Mouse (Mus musculus) neural tube, embryonic 14.5 days (tissue): Measurements from ENCODE around the gene Tspan14. TPM values are rescaled to one million over a fixed set of nuclear protein-coding genes. Genes with fewer than 3 reads are reported as not detected.

Experiments used
- ATAC-seq: fragments of 200-750 bp; cut with Nextera tagmentation; 2 replicates; pipeline ENCODE4 v1.8.0; 2017; ENCODE audit warnings: low read depth, mild to moderate bottlenecking, moderate TSS enrichment, moderate library complexity
- H3K27ac ChIP-seq: fragments of 300-500 bp; sonication (generic); 2 replicates; pipeline ENCODE4 v1.5.1; 2014; ENCODE audit warnings: low read depth, mild to moderate bottlenecking, control low read depth, low read length, moderate library complexity, mixed read lengths
- H3K27me3 ChIP-seq: fragments of 300-500 bp; sonication (generic); 2 replicates; pipeline ENCODE4 v1.6.1; 2014; ENCODE audit warnings: low read length; ENCODE audit not compliant: control insufficient read depth, insufficient read depth
- H3K36me3 ChIP-seq: fragments of 300-500 bp; sonication (generic); 2 replicates; pipeline ENCODE4 v1.6.1; 2014; ENCODE audit warnings: low read length, mixed read lengths; ENCODE audit not compliant: control insufficient read depth, insufficient read depth
- H3K4me1 ChIP-seq: fragments of 300-500 bp; sonication (generic); 2 replicates; pipeline ENCODE4 v1.6.1; 2014; ENCODE audit warnings: low read length; ENCODE audit not compliant: control insufficient read depth, insufficient read depth
- H3K4me2 ChIP-seq: fragments of 300-500 bp; sonication (generic); 2 replicates; pipeline ENCODE4 v1.6.1; 2014; ENCODE audit warnings: mild to moderate bottlenecking, low read depth, low read length, control low read depth
- H3K4me3 ChIP-seq: fragments of 300-500 bp; sonication (generic); 2 replicates; pipeline ENCODE4 v1.5.1; 2014; ENCODE audit warnings: low read depth, low read length, control low read depth, mixed read lengths
- H3K9ac ChIP-seq: fragments of 300-500 bp; sonication (generic); replicated peaks from 2 replicates; pipeline ENCODE4 v1.6.1; 2014; ENCODE audit warnings: low read depth, mild to moderate bottlenecking, control low read depth, low read length, mixed read lengths
- H3K9me3 ChIP-seq: fragments of 300-500 bp; sonication (generic); 2 replicates; pipeline ENCODE4 v1.6.1; 2016; ENCODE audit warnings: low read length; ENCODE audit not compliant: control insufficient read depth
- WGBS: fragments of 180-500 bp; shearing (Covaris S2); extraction: QIAGEN DNeasy Blood & Tissue Kit; methylation state at CpG from one replicate; pipeline ENCODE4 v1.1.7; 2014; 5-methylcytosine and 5-hydroxymethylcytosine counted together
- polyA plus RNA-seq: library from polyadenylated mRNA; unstranded; fragments of >200 nt; fragmentation: Nextera tagmentation; extraction: Ambion mirVana; gene quantifications from 2 replicates; pipeline ENCODE4 v1.2.1, GENCODE M21; 2014

The Tspan14 gene
- polyA plus RNA-seq, 1 experiment from 2014 or later, result 45.2 TPM

- Histone ChIP-seq H3K9me3 (no peaks in the 10 kb centered on the region), H3K36me3 (no peaks in the 10 kb centered on the region), H3K4me3 (no peak overlapping the region), H3K4me1 (no peaks in the 10 kb centered on the region), H3K9ac (no peak overlapping the region), H3K27ac (no peak overlapping the region), H3K4me2 (no peak overlapping the region), H3K27me3 (no peaks in the 10 kb centered on the region)
- WGBS, result 91% methylated on average over 5 of the region's 5 CpGs
- no peak for ATAC-seq
These were observed 22.2 kb upstream of the Tspan14 start for GRCm38 (mm10) chr14:40988780-40989179.

GRCm38 (mm10) chr14:40987184-40987583 is 20.6 kb upstream of the Tspan14 start:
- no peaks in the 10 kb centered on the region for H3K27me3 ChIP-seq
- H3K9ac ChIP-seq, result no peak overlapping the region
- no peaks in the 10 kb centered on the region for H3K4me1 ChIP-seq
- no peak overlapping the region for H3K4me2 ChIP-seq
- no peaks in the 10 kb centered on the region for H3K36me3 ChIP-seq
- H3K9me3 ChIP-seq, result no peaks in the 10 kb centered on the region
- WGBS, result 85% methylated on average over 2 of the region's 2 CpGs
- H3K27ac ChIP-seq, result no peak overlapping the region
- no peak overlapping the region for H3K4me3 ChIP-seq
- ATAC-seq, result no peak

DNA sequence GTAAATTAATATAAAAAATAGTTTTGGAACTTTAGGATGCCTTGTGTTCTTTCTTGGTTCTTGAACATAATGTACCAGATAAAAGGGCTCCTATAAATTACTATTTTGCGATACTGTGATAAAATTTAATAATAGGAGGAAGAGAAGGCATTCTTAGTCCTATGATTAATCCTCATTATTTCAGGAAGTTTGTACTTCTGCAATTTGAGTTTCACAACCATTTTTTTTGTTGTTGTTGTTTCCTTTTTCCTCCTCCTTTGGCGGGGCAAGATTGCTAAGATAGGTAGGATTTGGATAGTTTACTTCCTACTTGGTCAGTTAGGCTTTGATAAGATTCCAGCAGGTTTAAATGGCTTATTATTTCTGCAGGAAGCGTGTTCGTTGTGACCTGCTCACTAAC is 19.0 kb upstream of the Tspan14 start:
- Histone ChIP-seq H3K4me3 (no peak overlapping the region), H3K9me3 (no peaks in the 10 kb centered on the region), H3K27ac (no peak overlapping the region), H3K4me2 (no peak overlapping the region), H3K36me3 (no peaks in the 10 kb centered on the region), H3K4me1 (no peaks in the 10 kb centered on the region), H3K9ac (no peak overlapping the region), H3K27me3 (no peaks in the 10 kb centered on the region)
- 95% methylated on average over 4 of the region's 4 CpGs for WGBS
- ATAC-seq, result no peak

- Histone ChIP-seq H3K4me2 (no peak overlapping the region), H3K36me3 (no peaks in the 10 kb centered on the region), H3K4me3 (no peak overlapping the region), H3K27me3 (no peaks in the 10 kb centered on the region), H3K27ac (no peak overlapping the region), H3K4me1 (no peaks in the 10 kb centered on the region), H3K9ac (no peak overlapping the region), H3K9me3 (no peaks in the 10 kb centered on the region)
- WGBS, result 65% methylated on average over 1 of the region's 1 CpGs
- ATAC-seq, result no peak
These were observed 13.1 kb upstream of the Tspan14 start for GRCm38 (mm10) chr14:40979723-40980122.

- no peak overlapping the region for H3K9ac ChIP-seq
- no peak overlapping the region for H3K4me2 ChIP-seq
- H3K4me3 ChIP-seq, result no peak overlapping the region
- peak; percentile 83 for ATAC-seq
- no peaks in the 10 kb centered on the region for H3K4me1 ChIP-seq
- H3K27ac ChIP-seq, result no peak overlapping the region
- H3K36me3 ChIP-seq, result no peaks in the 10 kb centered on the region
- WGBS, result 49% methylated on average over 4 of the region's 4 CpGs
- no peaks in the 10 kb centered on the region for H3K27me3 ChIP-seq
- no peaks in the 10 kb centered on the region for H3K9me3 ChIP-seq
These were observed 12.4 kb upstream of the Tspan14 start for GRCm38 (mm10) chr14:40979002-40979401.

- Histone ChIP-seq H3K4me1 (no peaks in the 10 kb centered on the region), H3K4me3 (no peak overlapping the region), H3K9ac (no peak overlapping the region), H3K27me3 (no peaks in the 10 kb centered on the region), H3K36me3 (no peaks in the 10 kb centered on the region), H3K9me3 (no peaks in the 10 kb centered on the region), H3K27ac (no peak overlapping the region), H3K4me2 (no peak overlapping the region)
- WGBS, result 76% methylated on average over 6 of the region's 6 CpGs
- peak; percentile 68 for ATAC-seq
These were observed 8.6 kb upstream of the Tspan14 start for GRCm38 (mm10) chr14:40975127-40975721.

DNA sequence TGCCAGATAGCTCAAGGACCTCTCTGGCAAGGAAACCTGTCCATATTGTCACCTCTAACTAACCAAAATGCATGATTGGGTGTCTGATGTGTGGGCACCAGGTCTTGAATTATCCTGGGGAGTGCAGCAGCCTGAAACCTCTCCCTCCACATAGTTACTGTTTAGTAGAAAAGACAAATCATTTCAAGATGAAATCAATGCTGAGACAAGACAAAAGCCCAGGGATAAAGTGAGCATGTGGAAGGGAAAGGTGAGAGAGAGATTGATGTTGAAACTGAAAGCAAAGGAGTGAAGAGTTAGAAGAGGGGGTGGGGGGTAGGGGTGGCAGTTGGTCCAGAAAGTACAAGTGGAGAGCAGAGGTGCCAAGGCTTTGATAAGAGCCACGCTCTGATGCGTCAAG is 1.4 kb upstream of the Tspan14 start:
- no peaks in the 10 kb centered on the region for H3K9me3 ChIP-seq
- no peaks in the 10 kb centered on the region for H3K27me3 ChIP-seq
- no peaks in the 10 kb centered on the region for H3K36me3 ChIP-seq
- no peak overlapping the region; the same call in 1 of the 2 replicates for H3K9ac ChIP-seq
- peaks cover 13% of the 10 kb centered on the region for H3K4me1 ChIP-seq
- no peak for ATAC-seq
- peak overlapping the region; percentile 90 for H3K4me2 ChIP-seq
- H3K27ac ChIP-seq, result no peak overlapping the region
- 96% methylated on average over 2 of the region's 2 CpGs for WGBS
- H3K4me3 ChIP-seq, result no peak overlapping the region

GRCm38 (mm10) chr14:40967598-40967900 is 942 bp upstream of the Tspan14 start:
- H3K4me3 ChIP-seq, result peak overlapping the region; percentile 57
- H3K27ac ChIP-seq, result peak overlapping the region; percentile 79
- WGBS, result 1% methylated on average over 6 of the region's 6 CpGs
- peaks cover 15% of the 10 kb centered on the region for H3K4me1 ChIP-seq
- H3K36me3 ChIP-seq, result no peaks in the 10 kb centered on the region
- ATAC-seq, result peak; percentile 4; the same call in 1 of the 2 replicates
- H3K27me3 ChIP-seq, result no peaks in the 10 kb centered on the region
- peak overlapping the region; percentile 90 for H3K4me2 ChIP-seq
- no peaks in the 10 kb centered on the region for H3K9me3 ChIP-seq
- H3K9ac ChIP-seq, result peak overlapping the region; percentile 54

GRCm38 (mm10) chr14:40966862-40967597 is 423 bp upstream of the Tspan14 start:
- peak; percentile 91 for ATAC-seq
- Histone ChIP-seq H3K4me3 (peak overlapping the region; percentile 57), H3K4me2 (peak overlapping the region; percentile 90), H3K27me3 (no peaks in the 10 kb centered on the region), H3K4me1 (peaks cover 16% of the 10 kb centered on the region), H3K36me3 (no peaks in the 10 kb centered on the region), H3K9me3 (no peaks in the 10 kb centered on the region), H3K27ac (peak overlapping the region; percentile 79), H3K9ac (peak overlapping the region; percentile 60)
- WGBS, result under 1% methylated on average over 61 of the region's 62 CpGs
